Mouse (Mus musculus) heart, postnatal 0 days (tissue): Measurements from ENCODE around the gene Gm43518.

ENCODE experiments used
- CTCF ChIP-seq: IDR thresholded peaks from 2 replicates; pipeline ENCODE4 v1.5.1; 2016; ENCODE audit warnings: antibody characterized with exemption, control low read depth, low read depth
- EP300 ChIP-seq: IDR thresholded peaks from 2 replicates; pipeline ENCODE4 v1.6.1; 2016; ENCODE audit warnings: antibody characterized with exemption, low read depth

- TF ChIP-seq CTCF (no peak), EP300 (no peak)
These were observed 25.3 kb downstream of the Gm43518 start for GRCm38 (mm10) chr5:123952365-123953045.
